Mouse (Mus musculus): ENCODE results near the gene Tmem158.

GRCm38 (mm10) chr9:123309073-123309472, 48.5 kb upstream of the Tmem158 start:
- TF ChIP-seq EP300 (IDR thresholded peaks at IDR 0.05) (no peak), CTCF (IDR thresholded peaks at IDR 0.05) (no peak)
